Mouse (Mus musculus) ES-E14 (cell line): Measurements from ENCODE around the gene Calr3. TPM values are rescaled to one million over a fixed set of nuclear protein-coding genes. Genes with fewer than 3 reads are reported as not detected.

Experiments used
- DNase-seq: peaks from one replicate; pipeline ENCODE4 v3.0.0-alpha.2; 2013; ENCODE audit warnings: low read depth, low spot score
- H3K27ac ChIP-seq: 2 replicates; pipeline ENCODE4 v1.5.1; 2012; ENCODE audit warnings: low read depth, mild to moderate bottlenecking, low read length, moderate library complexity, mixed read lengths; ENCODE audit not compliant: poor library complexity, insufficient read depth, severe bottlenecking
- H3K36me3 ChIP-seq: 2 replicates; pipeline ENCODE4 v1.6.1; 2012; ENCODE audit warnings: mild to moderate bottlenecking, low read length, moderate library complexity, mixed read lengths; ENCODE audit not compliant: control insufficient read depth, poor library complexity, insufficient read depth, severe bottlenecking
- H3K4me1 ChIP-seq, 2 experiments: fragments of 150-350 bp in 1 of 2; sonication (generic) in 1 of 2; 2 replicates each; pipeline ENCODE4 v1.6.1; 2012; ENCODE audit warnings: low read length in 2 of 2, mild to moderate bottlenecking in 1 of 2, mixed read lengths in 1 of 2; ENCODE audit not compliant: control insufficient read depth in 2 of 2, insufficient read depth in 2 of 2, poor library complexity in 1 of 2
- H3K4me3 ChIP-seq, 2 experiments: fragments of 150-350 bp in 1 of 2; sonication (generic) in 1 of 2; 2 replicates each; pipeline ENCODE4 v1.5.1; 2012; ENCODE audit warnings: low read length in 2 of 2, low read depth in 1 of 2, mild to moderate bottlenecking in 1 of 2, mixed read lengths in 1 of 2; ENCODE audit not compliant: insufficient read depth in 1 of 2, poor library complexity in 1 of 2, severe bottlenecking in 1 of 2
- H3K9ac ChIP-seq: 2 replicates; pipeline ENCODE4 v1.6.1; 2012; ENCODE audit warnings: low read depth, mild to moderate bottlenecking, low read length, mixed read lengths; ENCODE audit not compliant: poor library complexity, insufficient read depth, severe bottlenecking
- H3K9me3 ChIP-seq: fragments of 150-350 bp; sonication (generic); 2 replicates; pipeline ENCODE4 v1.6.1; 2012; ENCODE audit warnings: low read depth, mild to moderate bottlenecking, low read length; ENCODE audit not compliant: control insufficient read depth, insufficient read depth
- CHD2 ChIP-seq: IDR thresholded peaks from 2 replicates; pipeline ENCODE4 v1.6.1; 2014; ENCODE audit warnings: mild to moderate bottlenecking, low read depth, low read length, inconsistent platforms
- HCFC1 ChIP-seq: IDR thresholded peaks from 2 replicates; pipeline ENCODE4 v1.6.1; 2012; ENCODE audit warnings: low read length, inconsistent platforms, borderline replicate concordance; ENCODE audit not compliant: insufficient read depth
- MAFK ChIP-seq: IDR thresholded peaks from 2 replicates; pipeline ENCODE4 v1.6.1; 2014; ENCODE audit warnings: mild to moderate bottlenecking, low read depth, low read length, inconsistent platforms; ENCODE audit not compliant: insufficient read depth
- ZC3H11A ChIP-seq: IDR thresholded peaks from 2 replicates; pipeline ENCODE4 v1.6.1; 2012; ENCODE audit warnings: low read depth, mild to moderate bottlenecking, inconsistent platforms, low read length, borderline replicate concordance
- ZNF384 ChIP-seq: IDR thresholded peaks from 2 replicates; pipeline ENCODE4 v1.6.1; 2012; ENCODE audit warnings: low read depth, low read length, inconsistent platforms
- in situ Hi-C, 2 experiments: fragments of 600-800 bp; cut with MboI; formaldehyde crosslinking; loops; one replicate each; pipeline ENCODE4 v1.15.1; 2025; ENCODE audit warnings: low sequenced_read_pairs in 2 of 2, inconsistent platforms in 1 of 2; ENCODE audit not compliant: unreplicated experiment in 2 of 2
- total RNA-seq: library from RNA; depleted of rRNA; stranded (reverse); fragments of 300-350 nt; gene quantifications from 2 replicates; pipeline ENCODE4 v1.2.3, GENCODE M21; 2012

The Calr3 gene
- total RNA-seq, 1 experiment = 3.2 TPM

GRCm38 (mm10) chr8:72445071-72445470 lies 1.4 kb upstream of the Calr3 start:
- H3K27ac ChIP-seq = no peak overlapping the region
- H3K4me3 ChIP-seq = no peak overlapping the region
- in situ Hi-C loops = no loop called here
- H3K9me3 ChIP-seq = no peaks in the 10 kb centered on the region
- H3K4me1 ChIP-seq = no peaks in the 10 kb centered on the region; a peak in 1 of 4 replicates
- peaks cover 10% of the 10 kb centered on the region for H3K36me3 ChIP-seq
- TF ChIP-seq HCFC1 (no peak), ZC3H11A (no peak), CHD2 (no peak), MAFK (no peak), ZNF384 (no peak)
- no peak overlapping the region for H3K9ac ChIP-seq
- no peak for DNase-seq

GRCm38 (mm10) chr8:72443994-72444350 lies 302 bp upstream of the Calr3 start:
- H3K27ac ChIP-seq = no peak overlapping the region
- H3K9me3 ChIP-seq = no peaks in the 10 kb centered on the region
- in situ Hi-C loops = no loop called here
- H3K4me3 ChIP-seq = peak overlapping the region; percentile 71 to 87
- DNase-seq = no peak
- TF ChIP-seq HCFC1 (no peak), ZC3H11A (no peak), MAFK (no peak), CHD2 (no peak), ZNF384 (no peak)
- 0 out of 2 replicates have a peak, but pooled peaks cover 3% of the 10 kb centered on the region for H3K36me3 ChIP-seq
- peak overlapping the region; percentile 85 for H3K9ac ChIP-seq
- no peaks in the 10 kb centered on the region; a peak in 1 of 4 replicates for H3K4me1 ChIP-seq

DNA sequence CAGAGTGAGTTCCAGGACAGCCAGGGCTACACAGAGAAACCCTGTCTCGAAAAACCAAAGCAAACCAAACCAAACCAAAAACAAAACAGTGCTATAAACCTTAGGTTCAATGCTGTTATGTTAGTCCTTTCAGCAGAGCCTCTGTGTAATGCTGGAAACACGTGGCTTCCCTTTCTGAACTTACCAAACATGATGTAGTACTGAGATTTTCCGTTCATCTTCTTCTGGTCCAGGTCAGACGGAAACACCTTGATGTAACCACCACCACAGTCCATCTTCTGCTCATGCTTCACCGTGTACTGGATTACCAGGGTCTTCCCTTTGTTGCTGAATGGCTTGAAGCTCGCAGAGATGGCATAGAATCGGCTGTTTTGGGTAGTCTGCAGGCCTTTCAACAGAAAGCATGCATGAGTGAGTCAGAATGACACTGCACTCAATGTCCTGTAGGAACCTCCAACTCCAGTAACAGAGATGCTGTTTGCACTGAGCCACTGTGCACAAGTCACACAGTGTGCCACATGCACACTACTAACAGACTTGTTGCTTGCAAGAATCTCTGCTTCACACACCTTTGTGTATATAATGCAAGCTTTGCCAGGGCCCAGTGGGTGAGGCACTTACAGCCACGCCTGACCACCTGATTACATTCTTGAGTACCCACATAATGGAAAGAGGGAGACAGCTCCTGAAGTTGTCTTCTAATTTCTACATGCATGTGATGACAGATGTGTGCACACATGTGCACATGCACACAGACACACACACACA lies 5.2 kb downstream of the Calr3 start:
- Histone ChIP-seq H3K27ac (no peak overlapping the region), H3K9ac (no peak overlapping the region), H3K4me1 (peaks cover 2 to 5% of the 10 kb centered on the region in 2 experiments; a peak in 2 of 4 replicates), H3K4me3 (no peak overlapping the region), H3K36me3 (no peaks in the 10 kb centered on the region), H3K9me3 (no peaks in the 10 kb centered on the region)
- TF ChIP-seq HCFC1 (no peak), MAFK (no peak)
- no peak for DNase-seq
- in situ Hi-C loops = no loop called here

DNA sequence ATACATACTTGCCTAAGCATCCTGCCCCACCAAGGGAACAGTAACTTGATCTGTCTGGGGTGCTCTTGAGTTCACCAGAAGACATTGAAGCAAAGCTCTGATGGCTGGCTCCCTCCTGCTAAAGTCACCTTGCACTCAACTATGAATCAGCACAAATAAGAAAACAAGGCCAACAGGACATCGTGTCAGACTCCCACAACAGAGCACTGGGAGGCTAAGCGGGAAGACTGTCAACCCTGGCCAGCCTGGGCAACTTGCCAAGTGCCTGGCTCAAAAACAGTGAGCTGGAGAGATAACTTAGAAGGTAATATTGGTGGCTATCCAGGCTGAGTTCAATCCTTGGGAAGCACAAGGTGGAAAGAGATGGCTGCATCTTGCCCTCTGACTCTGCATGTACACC lies 8.7 kb downstream of the Calr3 start:
- peaks cover 2 to 5% of the 10 kb centered on the region in 2 experiments; a peak in 2 of 4 replicates for H3K4me1 ChIP-seq
- H3K9me3 ChIP-seq = no peaks in the 10 kb centered on the region
- no peak for DNase-seq
- no peak overlapping the region for H3K4me3 ChIP-seq
- in situ Hi-C loops = no loop called here
- H3K36me3 ChIP-seq = no peaks in the 10 kb centered on the region
- TF ChIP-seq CHD2 (no peak), MAFK (no peak), ZC3H11A (no peak), ZNF384 (no peak), HCFC1 (no peak)
- no peak overlapping the region for H3K27ac ChIP-seq
- H3K9ac ChIP-seq = no peak overlapping the region

DNA sequence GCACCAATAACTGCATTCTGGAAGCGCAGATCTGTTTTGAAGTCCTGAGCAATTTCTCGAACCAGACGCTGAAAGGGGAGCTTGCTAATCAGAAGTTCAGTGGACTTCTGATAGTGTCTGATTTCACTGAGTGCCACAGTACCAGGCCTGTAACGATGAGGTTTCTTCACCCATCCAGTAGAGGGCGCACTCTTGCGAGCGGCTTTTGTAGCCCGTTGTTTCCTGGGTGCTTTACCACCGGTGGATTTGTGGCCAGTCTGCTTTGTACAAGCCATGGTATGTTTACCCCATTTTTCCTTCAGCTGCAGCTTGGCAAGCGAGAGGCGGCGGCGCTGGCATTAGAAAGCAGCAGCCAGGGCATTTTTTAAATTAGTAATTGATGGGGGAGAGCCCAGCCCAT lies 14.0 kb downstream of the Calr3 start:
- in situ Hi-C loops = no loop called here
- peaks cover 0 to under 1% of the 10 kb centered on the region in 2 experiments; a peak in 1 of 4 replicates for H3K4me1 ChIP-seq
- no peak overlapping the region for H3K27ac ChIP-seq
- peak overlapping the region in 1 of 2 experiments; percentile 41; a peak in 1 of 4 replicates for H3K4me3 ChIP-seq
- DNase-seq = no peak
- TF ChIP-seq ZNF384 = no peak
- no peak for TF ChIP-seq HCFC1
- TF ChIP-seq CHD2 = no peak
- no peak for TF ChIP-seq MAFK
- TF ChIP-seq ZC3H11A = no peak
- H3K9ac ChIP-seq = no peak overlapping the region
- no peaks in the 10 kb centered on the region for H3K36me3 ChIP-seq
- no peaks in the 10 kb centered on the region for H3K9me3 ChIP-seq
